Mouse (Mus musculus) kidney, adult 2 months (tissue): ENCODE measurements around the gene Gm29797.

Experiments
- CTCF ChIP-seq: fragments of 200-500 bp; conservative IDR thresholded peaks from 2 replicates; pipeline ENCODE4 v1.5.1; 2011; ENCODE audit warnings: low read depth, mild to moderate bottlenecking, control low read depth, low read length, moderate library complexity, mixed read lengths; ENCODE audit not compliant: insufficient read depth, insufficient read length
- POLR2A ChIP-seq: fragments of 200-500 bp; IDR thresholded peaks from one replicate; pipeline ENCODE4 v1.6.1; 2011; ENCODE audit warnings: low read depth, low read length, control low read depth

DNA sequence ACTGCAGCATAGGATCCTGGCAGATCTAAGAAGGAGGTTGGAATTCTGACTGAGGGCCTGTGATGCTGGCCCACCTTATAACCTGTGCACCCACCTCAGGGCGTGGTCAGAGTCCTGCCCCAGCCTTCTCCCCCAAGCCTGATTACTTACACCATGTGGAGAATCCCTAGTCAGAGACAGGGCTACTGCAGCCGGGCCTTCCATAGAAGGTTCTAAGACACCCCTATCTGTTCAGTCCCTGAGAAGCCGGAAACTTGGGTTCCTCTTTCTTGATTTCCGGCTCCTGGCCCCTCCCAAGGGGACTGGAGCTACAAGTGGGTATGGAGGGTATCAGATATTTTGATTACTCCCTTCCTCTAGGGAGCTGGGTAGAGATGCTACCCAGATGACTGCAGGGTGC, 34.7 kb downstream of the Gm29797 start:
- TF ChIP-seq CTCF (no peak), POLR2A (no peak)
